Mouse (Mus musculus): ENCODE data around the gene Zp3.

Zp3 gene

GRCm38 (mm10) chr5:135960909-135961635 is 18.8 kb upstream of the Zp3 start:
- DNase-seq (ENCODE audit: low spot score in 2 of 2), result no peak

- no peak for DNase-seq (ENCODE audit: low spot score in 2 of 2)
Measured at GRCm38 (mm10) chr5:135962125-135962491, 17.8 kb upstream of the Zp3 start.

- peak; percentile 97 for DNase-seq (ENCODE audit: low spot score in 2 of 2)
Measured at GRCm38 (mm10) chr5:135962492-135963279, 17.2 kb upstream of the Zp3 start.

GRCm38 (mm10) chr5:135963280-135963627 is 16.6 kb upstream of the Zp3 start:
- no peak for DNase-seq (ENCODE audit: low spot score in 2 of 2)

- no peak for DNase-seq (ENCODE audit: low spot score in 2 of 2)
Measured at GRCm38 (mm10) chr5:135965501-135965930, 14.4 kb upstream of the Zp3 start.

- no peak for DNase-seq (ENCODE audit: low spot score in 2 of 2)
Measured at GRCm38 (mm10) chr5:135966866-135967265, 13.0 kb upstream of the Zp3 start.

- DNase-seq (ENCODE audit: low spot score in 2 of 2), result no peak
Measured at GRCm38 (mm10) chr5:135968781-135969180, 11.1 kb upstream of the Zp3 start.

- DNase-seq (ENCODE audit: low spot score in 2 of 2), result no peak
Measured at GRCm38 (mm10) chr5:135970247-135970646, 9.7 kb upstream of the Zp3 start.

- DNase-seq (ENCODE audit: low spot score in 2 of 2), result no peak
Measured at GRCm38 (mm10) chr5:135971876-135972275, 8.0 kb upstream of the Zp3 start.

- DNase-seq (ENCODE audit: low spot score in 2 of 2), result no peak
Measured at GRCm38 (mm10) chr5:135974365-135974764, 5.5 kb upstream of the Zp3 start, which contains the start of gene Ssc4d. Gene Ssc4d (minus strand): TSS chr5:135974531.

GRCm38 (mm10) chr5:135975893-135976668 is 3.8 kb upstream of the Zp3 start:
- no peak for DNase-seq (ENCODE audit: low spot score in 2 of 2)

GRCm38 (mm10) chr5:135979381-135979780 is 518 bp upstream of the Zp3 start:
- no peak for DNase-seq (ENCODE audit: low spot score in 2 of 2)

- DNase-seq (ENCODE audit: low spot score in 2 of 2), result peak in 1 of 2 experiments; percentile 41
Measured at GRCm38 (mm10) chr5:135982398-135982797, 2.5 kb downstream of the Zp3 start.

- no peak for DNase-seq (ENCODE audit: low spot score in 2 of 2)
Measured at GRCm38 (mm10) chr5:135984546-135985044, 4.7 kb downstream of the Zp3 start.

- peak in 1 of 2 experiments; percentile 33 for DNase-seq (ENCODE audit: low spot score in 2 of 2)
Measured at GRCm38 (mm10) chr5:135987248-135987647, 7.3 kb downstream of the Zp3 start.

GRCm38 (mm10) chr5:135990601-135991000 is 10.7 kb downstream of the Zp3 start:
- no peak for DNase-seq (ENCODE audit: low spot score in 2 of 2)

GRCm38 (mm10) chr5:135993381-135993965 is 13.6 kb downstream of the Zp3 start:
- no peak for DNase-seq (ENCODE audit: low spot score in 2 of 2)

- no peak for DNase-seq (ENCODE audit: low spot score in 2 of 2)
Measured at GRCm38 (mm10) chr5:135994335-135994724, 14.4 kb downstream of the Zp3 start.

- peak; percentile 88 to 93 for DNase-seq (ENCODE audit: low spot score in 2 of 2)
Measured at GRCm38 (mm10) chr5:135994725-135995687, 15.1 kb downstream of the Zp3 start, which contains the start of gene Dtx2. Gene Dtx2 (plus strand): TSS chr5:135994800.

GRCm38 (mm10) chr5:135996162-135996561 is 16.3 kb downstream of the Zp3 start:
- DNase-seq (ENCODE audit: low spot score in 2 of 2), result no peak
